Mouse (Mus musculus) heart, embryonic 10.5 days (tissue): ENCODE measurements at regions not wholly inside any gene's neighbourhood (a gene's known extent, or its start where the extent isn't known, plus 50 kb on each side); places are given as distances from the start of the nearest gene placed in this dataset.

Source experiments
- DNase-seq: peaks from one replicate; pipeline ENCODE4 v3.0.0-alpha.2; 2017; ENCODE audit warnings: low spot score
- H3K27ac ChIP-seq: fragments of 300-500 bp; sonication (generic); 2 replicates; pipeline ENCODE4 v1.5.1; 2016; ENCODE audit warnings: mild to moderate bottlenecking
- H3K27me3 ChIP-seq: fragments of 300-500 bp; sonication (generic); 2 replicates; pipeline ENCODE4 v1.6.1; 2016; ENCODE audit warnings: mild to moderate bottlenecking; ENCODE audit not compliant: poor library complexity, insufficient read depth, severe bottlenecking
- H3K36me3 ChIP-seq: fragments of 300-500 bp; sonication (generic); 2 replicates; pipeline ENCODE4 v1.6.1; 2016; ENCODE audit warnings: mild to moderate bottlenecking, moderate library complexity
- H3K4me1 ChIP-seq: fragments of 300-500 bp; sonication (generic); 2 replicates; pipeline ENCODE4 v1.6.1; 2016; ENCODE audit warnings: mild to moderate bottlenecking
- H3K4me3 ChIP-seq: fragments of 300-500 bp; sonication (generic); 2 replicates; pipeline ENCODE4 v1.5.1; 2016; ENCODE audit warnings: mild to moderate bottlenecking, moderate library complexity
- H3K9me3 ChIP-seq: fragments of 300-500 bp; sonication (generic); 2 replicates; pipeline ENCODE4 v1.6.1; 2016; ENCODE audit warnings: mild to moderate bottlenecking, moderate library complexity
- WGBS: fragments of 180-500 bp; shearing (Covaris S2); methylation state at CpG from one replicate; pipeline ENCODE4 v1.1.7; 2016; 5-methylcytosine and 5-hydroxymethylcytosine counted together

DNA sequence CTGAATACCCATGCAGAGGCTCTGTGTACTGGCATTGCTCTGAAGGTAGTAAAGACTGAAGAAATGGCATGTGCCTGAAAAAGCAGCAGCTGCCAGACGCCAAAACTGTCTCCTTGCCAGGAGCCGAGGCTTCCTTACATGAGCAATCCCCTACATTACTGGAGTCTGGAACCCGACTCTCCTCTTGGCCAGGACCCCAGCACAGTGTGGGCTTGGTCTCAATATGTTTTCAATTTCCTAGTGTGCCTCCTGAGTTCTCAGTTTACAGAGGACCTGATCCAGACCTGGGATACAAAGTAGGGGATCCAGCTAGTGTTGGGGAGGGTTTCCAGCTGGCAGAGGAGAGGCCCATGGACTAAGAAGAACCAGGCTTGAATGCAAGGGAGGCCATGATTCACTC, 361.5 kb upstream of the Vstm2b start:
- Histone ChIP-seq H3K4me1 (0 out of 2 replicates have a peak, but pooled peaks cover 3% of the 10 kb centered on the region), H3K9me3 (no peaks in the 10 kb centered on the region), H3K27ac (no peak overlapping the region), H3K4me3 (no peak overlapping the region), H3K36me3 (no peaks in the 10 kb centered on the region), H3K27me3 (no peaks in the 10 kb centered on the region)
- DNase-seq, result no peak
- 59% methylated on average over 3 of the region's 3 CpGs for WGBS

- WGBS, result 76% methylated on average over 3 of the region's 3 CpGs
- Histone ChIP-seq H3K4me3 (no peak overlapping the region), H3K27ac (no peak overlapping the region), H3K27me3 (no peaks in the 10 kb centered on the region), H3K4me1 (0 out of 2 replicates have a peak, but pooled peaks cover 3% of the 10 kb centered on the region), H3K36me3 (no peaks in the 10 kb centered on the region), H3K9me3 (no peaks in the 10 kb centered on the region)
- DNase-seq, result no peak
These were observed 360.5 kb upstream of the Vstm2b start for GRCm38 (mm10) chr7:40537621-40538020.

DNA sequence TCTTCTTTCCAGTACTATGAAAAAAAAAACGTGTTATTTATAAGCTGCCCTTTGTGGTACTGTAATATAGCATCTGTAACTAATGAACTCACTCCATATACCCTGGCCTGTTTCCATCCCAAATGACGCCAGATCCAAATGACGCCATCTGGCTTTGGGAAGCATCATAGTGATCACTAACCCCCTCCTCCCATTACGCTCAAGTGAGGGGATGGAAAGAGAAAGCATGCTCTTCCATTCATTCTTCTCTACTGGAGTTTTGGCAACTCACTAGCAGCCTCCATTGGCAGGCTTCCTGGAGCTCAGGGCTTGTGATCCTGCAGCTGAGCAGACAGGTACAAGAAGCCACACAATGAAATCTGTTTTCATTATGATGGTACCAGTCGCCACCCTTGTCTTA, 358.3 kb upstream of the Vstm2b start:
- Histone ChIP-seq H3K27ac (no peak overlapping the region), H3K36me3 (no peaks in the 10 kb centered on the region), H3K27me3 (no peaks in the 10 kb centered on the region), H3K9me3 (no peaks in the 10 kb centered on the region), H3K4me3 (no peak overlapping the region), H3K4me1 (0 out of 2 replicates have a peak, but pooled peaks cover 3% of the 10 kb centered on the region)
- no peak for DNase-seq
- WGBS, result 71% methylated on average over 5 of the region's 5 CpGs

DNA sequence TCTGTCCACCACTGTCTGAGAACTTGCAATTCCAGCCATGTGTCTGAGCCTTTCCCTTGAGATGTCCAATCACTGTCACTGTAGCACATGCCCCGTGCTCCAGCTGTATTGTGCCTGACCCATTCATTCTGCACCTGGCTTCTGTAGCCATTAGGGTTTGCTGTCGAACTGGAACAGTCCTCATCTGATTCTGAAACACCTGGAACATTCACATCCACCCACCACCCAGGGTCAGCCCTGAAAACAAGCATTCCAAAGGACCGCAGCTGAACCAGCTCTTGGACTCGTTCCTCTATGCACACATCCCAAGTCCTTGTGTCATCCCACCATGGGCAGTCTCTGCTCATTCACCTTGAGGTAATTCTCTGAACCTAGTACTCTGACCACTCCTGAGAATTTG, 356.8 kb upstream of the Vstm2b start:
- DNase-seq, result no peak
- no peak overlapping the region for H3K4me3 ChIP-seq
- no peak overlapping the region for H3K27ac ChIP-seq
- H3K4me1 ChIP-seq, result 0 out of 2 replicates have a peak, but pooled peaks cover 3% of the 10 kb centered on the region
- WGBS, result 83% methylated on average over 4 of the region's 4 CpGs
- no peaks in the 10 kb centered on the region for H3K36me3 ChIP-seq
- H3K27me3 ChIP-seq, result no peaks in the 10 kb centered on the region
- no peaks in the 10 kb centered on the region for H3K9me3 ChIP-seq

- Histone ChIP-seq H3K36me3 (no peaks in the 10 kb centered on the region), H3K9me3 (no peaks in the 10 kb centered on the region), H3K4me3 (no peak overlapping the region), H3K27ac (no peak overlapping the region), H3K27me3 (no peaks in the 10 kb centered on the region), H3K4me1 (no peaks in the 10 kb centered on the region)
- no peak for DNase-seq
- 78% methylated on average over 10 of the region's 10 CpGs for WGBS
These were observed 334.5 kb upstream of the Vstm2b start for GRCm38 (mm10) chr7:40563447-40564118.

- Histone ChIP-seq H3K4me3 (no peak overlapping the region), H3K4me1 (no peaks in the 10 kb centered on the region), H3K27me3 (no peaks in the 10 kb centered on the region), H3K27ac (no peak overlapping the region), H3K9me3 (no peaks in the 10 kb centered on the region), H3K36me3 (no peaks in the 10 kb centered on the region)
- DNase-seq, result no peak
- 82% methylated on average over 4 of the region's 4 CpGs for WGBS
These were observed 322.2 kb upstream of the Vstm2b start for GRCm38 (mm10) chr7:40575971-40576370.

GRCm38 (mm10) chr7:40577365-40577764, 320.8 kb upstream of the Vstm2b start:
- H3K27ac ChIP-seq, result no peak overlapping the region

GRCm38 (mm10) chr7:40620761-40621160, 277.4 kb upstream of the Vstm2b start:
- H3K27ac ChIP-seq, result no peak overlapping the region
- no peaks in the 10 kb centered on the region for H3K4me1 ChIP-seq
- no peak overlapping the region for H3K4me3 ChIP-seq
- 63% methylated on average over 3 of the region's 3 CpGs for WGBS
- no peaks in the 10 kb centered on the region for H3K36me3 ChIP-seq
- DNase-seq, result no peak
- H3K9me3 ChIP-seq, result no peaks in the 10 kb centered on the region
- H3K27me3 ChIP-seq, result no peaks in the 10 kb centered on the region

More at GRCm38 (mm10) chr7:40577365-40577764, 320.8 kb upstream of the Vstm2b start:
- no peaks in the 10 kb centered on the region for H3K27me3 ChIP-seq
- H3K4me1 ChIP-seq, result no peaks in the 10 kb centered on the region
- H3K9me3 ChIP-seq, result no peaks in the 10 kb centered on the region
- DNase-seq, result no peak
- H3K36me3 ChIP-seq, result no peaks in the 10 kb centered on the region
- H3K4me3 ChIP-seq, result no peak overlapping the region
- WGBS, result 72% methylated on average over 4 of the region's 4 CpGs

DNA sequence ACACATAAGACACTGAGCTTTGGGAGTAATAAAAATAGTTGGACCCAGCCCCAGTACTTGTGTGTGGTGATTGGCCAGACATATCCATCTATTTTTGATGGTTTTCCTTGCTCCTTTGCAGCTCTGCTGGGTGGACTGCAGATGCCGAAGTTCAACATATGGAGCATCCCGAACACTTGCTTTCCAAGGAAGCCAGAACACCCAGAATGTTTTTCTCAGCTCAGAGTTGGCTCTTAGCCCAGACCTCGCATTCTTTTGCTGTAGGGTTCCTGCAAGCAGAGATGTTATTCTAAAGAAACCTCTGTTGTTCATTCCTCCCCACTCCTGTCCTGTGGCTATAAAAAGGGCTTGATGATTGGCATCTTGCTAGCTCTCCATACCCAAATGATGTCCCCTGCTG, 275.3 kb upstream of the Vstm2b start:
- 61% methylated on average over 3 of the region's 3 CpGs for WGBS
- Histone ChIP-seq H3K27me3 (no peaks in the 10 kb centered on the region), H3K27ac (no peak overlapping the region), H3K4me3 (no peak overlapping the region), H3K9me3 (no peaks in the 10 kb centered on the region), H3K4me1 (no peaks in the 10 kb centered on the region), H3K36me3 (no peaks in the 10 kb centered on the region)
- DNase-seq, result peak; percentile 74

- no peaks in the 10 kb centered on the region for H3K4me1 ChIP-seq
- H3K27ac ChIP-seq, result no peak overlapping the region
- H3K27me3 ChIP-seq, result no peaks in the 10 kb centered on the region
- DNase-seq, result no peak
- H3K36me3 ChIP-seq, result no peaks in the 10 kb centered on the region
- WGBS, result 83% methylated on average over 2 of the region's 2 CpGs
- H3K4me3 ChIP-seq, result no peak overlapping the region
- no peaks in the 10 kb centered on the region for H3K9me3 ChIP-seq
These were observed 274.8 kb upstream of the Vstm2b start for GRCm38 (mm10) chr7:40623286-40623685.

GRCm38 (mm10) chr7:40636369-40636768, 261.8 kb upstream of the Vstm2b start:
- 78% methylated on average over 3 of the region's 3 CpGs for WGBS
- Histone ChIP-seq H3K36me3 (no peaks in the 10 kb centered on the region), H3K27ac (no peak overlapping the region), H3K27me3 (no peaks in the 10 kb centered on the region), H3K4me3 (no peak overlapping the region), H3K4me1 (no peaks in the 10 kb centered on the region), H3K9me3 (no peaks in the 10 kb centered on the region)
- DNase-seq, result no peak

- no peaks in the 10 kb centered on the region for H3K27me3 ChIP-seq
- H3K4me3 ChIP-seq, result no peak overlapping the region
- WGBS, result 76% methylated on average over 7 of the region's 7 CpGs
- no peak overlapping the region for H3K27ac ChIP-seq
- no peaks in the 10 kb centered on the region for H3K9me3 ChIP-seq
- no peaks in the 10 kb centered on the region for H3K36me3 ChIP-seq
- H3K4me1 ChIP-seq, result no peaks in the 10 kb centered on the region
- no peak for DNase-seq
These were observed 243.1 kb upstream of the Vstm2b start for GRCm38 (mm10) chr7:40654982-40655381.

GRCm38 (mm10) chr7:40655391-40655790, 242.7 kb upstream of the Vstm2b start:
- no peak for DNase-seq
- WGBS, result 82% methylated on average over 2 of the region's 2 CpGs
- Histone ChIP-seq H3K4me3 (no peak overlapping the region), H3K4me1 (no peaks in the 10 kb centered on the region), H3K36me3 (no peaks in the 10 kb centered on the region), H3K27ac (no peak overlapping the region), H3K27me3 (no peaks in the 10 kb centered on the region), H3K9me3 (no peaks in the 10 kb centered on the region)

GRCm38 (mm10) chr7:40659662-40660061, 238.5 kb upstream of the Vstm2b start:
- WGBS, result 60% methylated on average over 3 of the region's 3 CpGs

More at GRCm38 (mm10) chr7:40659662-40660061, 238.5 kb upstream of the Vstm2b start:
- no peak overlapping the region for H3K4me3 ChIP-seq
- H3K4me1 ChIP-seq, result no peaks in the 10 kb centered on the region
- no peak for DNase-seq
- H3K27me3 ChIP-seq, result no peaks in the 10 kb centered on the region
- no peaks in the 10 kb centered on the region for H3K36me3 ChIP-seq
- no peaks in the 10 kb centered on the region for H3K9me3 ChIP-seq
- H3K27ac ChIP-seq, result no peak overlapping the region
